In the genomic region with DNA sequence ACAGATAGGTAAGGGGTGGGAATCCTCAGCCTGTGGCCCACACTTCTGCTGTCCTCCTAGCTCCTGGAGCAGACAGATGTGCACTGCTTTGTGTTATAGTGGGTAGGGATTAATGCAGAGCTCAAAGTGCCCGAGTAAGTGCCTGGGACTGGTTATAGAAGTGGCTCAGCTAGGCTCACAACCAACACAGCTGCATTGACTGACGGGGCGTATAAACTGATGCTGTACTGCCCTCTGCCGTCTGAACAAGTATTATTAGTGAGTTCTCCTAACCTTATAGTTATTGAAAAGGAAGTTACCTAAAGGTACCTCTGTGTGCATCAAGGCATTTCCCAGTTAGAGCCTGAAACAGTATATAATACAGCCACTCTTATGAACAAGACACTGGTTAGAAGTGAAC, we compare ENCODE assay signal across 8 mouse cellular contexts.
DNase-seq lines count a peak whose midpoint lies in the region; ATAC-seq and TF ChIP-seq lines count a peak whose summit lies in the region.

No protein-coding gene starts in this region.

- TF ChIP-seq POLR2A in MEL (IDR thresholded peaks at IDR 0.05; ENCODE audit: control insufficient read depth in 1 of 2, insufficient read depth in 1 of 2, low read depth in 1 of 2, low read length in 2 of 2, poor library complexity in 1 of 2) = no peak

- peak; percentile 90 for DNase-seq in MEL (ENCODE audit: low read depth, low spot score)
- DNase-seq in adrenal gland, postnatal 25 days = peak; percentile 51
- peak; percentile 48 for DNase-seq in fibroblast of lung, adult 2 months (ENCODE audit: low read depth)
- DNase-seq in layer of hippocampus, postnatal 25 days (ENCODE audit: extremely low spot score in 1 of 2, low spot score in 1 of 2) = peak; percentile 18 to 65
- DNase-seq in retina, postnatal 1 day = peak; percentile 73
- peak; percentile 48 for DNase-seq in urinary bladder, postnatal 25 days (ENCODE audit: low spot score)

- H3K9me3 ChIP-seq in MEL (replicated peaks; ENCODE audit: insufficient read depth, low read length) = no peaks in the 10 kb centered on the region
- H3K9me3 ChIP-seq in hindbrain, embryonic 16.5 days (ENCODE audit: control insufficient read depth, low read length) = no peaks in the 10 kb centered on the region

- ATAC-seq in hindbrain, embryonic 16.5 days = peak; percentile 90

- peak; percentile 54 to 91 (median 67) for TF ChIP-seq CTCF in MEL (IDR thresholded peaks at IDR 0.05 in 2 of 3, conservative IDR thresholded peaks at IDR 0.05 in 1 of 3; ENCODE audit: control insufficient read depth in 1 of 3, insufficient read depth in 1 of 3, low read depth in 2 of 3, low read length in 3 of 3, poor library complexity in 1 of 3, severe bottlenecking in 1 of 3)

- no peak overlapping the region for H3K27ac ChIP-seq in MEL (ENCODE audit: control insufficient read depth, low read depth, low read length)
- no peak overlapping the region for H3K27ac ChIP-seq in hindbrain, embryonic 16.5 days (ENCODE audit: low read depth, low read length)
- H3K27ac ChIP-seq in macrophage = peak overlapping the region; percentile 67

- peak overlapping the region; percentile 33 to 50; a peak in 3 of 4 replicates for H3K4me3 ChIP-seq in MEL (ENCODE audit: control insufficient read depth in 1 of 2, insufficient read depth in 1 of 2, low read depth in 2 of 2, low read length in 2 of 2)
- H3K4me3 ChIP-seq in hindbrain, embryonic 16.5 days (ENCODE audit: low read length) = no peak overlapping the region
- no peak overlapping the region; the same call in 1 of the 2 replicates for H3K4me3 ChIP-seq in macrophage (ENCODE audit: inconsistent target)

- WGBS in hindbrain, embryonic 16.5 days = 17% methylated on average over 4 of the region's 4 CpGs
- 0% methylated on average over 4 of the region's 4 CpGs for WGBS in macrophage (ENCODE audit: missing documents)

- peak overlapping the region; percentile 24; the same call in 1 of the 2 replicates for H3K9ac ChIP-seq in MEL (ENCODE audit: control insufficient read depth, low read depth, low read length, poor library complexity, severe bottlenecking)
- no peak overlapping the region for H3K9ac ChIP-seq in hindbrain, embryonic 16.5 days (ENCODE audit: low read depth, low read length)

- TF ChIP-seq RAD21 in MEL (IDR thresholded peaks at IDR 0.05; ENCODE audit: low read depth, low read length) = peak; percentile 97

- no peak overlapping the region for H3K4me2 ChIP-seq in hindbrain, embryonic 16.5 days (ENCODE audit: low read length)

- TF ChIP-seq EP300 in MEL (IDR thresholded peaks at IDR 0.05; ENCODE audit: low read depth in 1 of 2, low read length in 2 of 2) = no peak

- H3K4me1 ChIP-seq in MEL (ENCODE audit: control insufficient read depth in 1 of 2, insufficient read depth in 2 of 2, low read length in 2 of 2) = peaks cover 4 to 10% of the 10 kb centered on the region in 2 experiments; a peak in 3 of 4 replicates
- no peaks in the 10 kb centered on the region for H3K4me1 ChIP-seq in hindbrain, embryonic 16.5 days (ENCODE audit: control insufficient read depth, insufficient read depth, low read depth, low read length)

- H3K27me3 ChIP-seq in MEL (ENCODE audit: control insufficient read depth in 1 of 2, insufficient read depth in 2 of 2, low read length in 2 of 2) = peaks cover 0 to 6% of the 10 kb centered on the region in 2 experiments; a peak in 2 of 4 replicates
- H3K27me3 ChIP-seq in hindbrain, embryonic 16.5 days (replicated peaks; ENCODE audit: control insufficient read depth, insufficient read depth, low read length) = no peaks in the 10 kb centered on the region

- H3K36me3 ChIP-seq in MEL (ENCODE audit: control insufficient read depth in 1 of 2, insufficient read depth in 2 of 2, low read length in 2 of 2) = peaks cover 0 to 12% of the 10 kb centered on the region in 2 experiments; a peak in 2 of 4 replicates
- no peaks in the 10 kb centered on the region for H3K36me3 ChIP-seq in hindbrain, embryonic 16.5 days (ENCODE audit: control insufficient read depth, insufficient read depth, low read length)
- no peaks in the 10 kb centered on the region for H3K36me3 ChIP-seq in macrophage (ENCODE audit: inconsistent target)

- H3K79me2 ChIP-seq in MEL (ENCODE audit: control insufficient read depth, insufficient read depth, low read length, poor library complexity) = no peaks in the 10 kb centered on the region
- H3K79me2 ChIP-seq in macrophage (ENCODE audit: inconsistent target) = no peaks in the 10 kb centered on the region

TF ChIP-seq in MEL, 35 proteins besides CTCF, POLR2A, EP300 and RAD21:
- no peak for TF ChIP-seq UBTF (IDR thresholded peaks at IDR 0.05; ENCODE audit: borderline replicate concordance, insufficient read depth, low read depth, low read length)
- TF ChIP-seq SMC3 (IDR thresholded peaks at IDR 0.05; ENCODE audit: low read depth, low read length) = peak; percentile 96
- TF ChIP-seq ZC3H11A (IDR thresholded peaks at IDR 0.05; ENCODE audit: low read depth, low read length) = peak; percentile 90

Comparison
In these comparisons a context has a peak if more than half of its experiments do, and no peak if none do; other contexts are left out.
1. H3K4me3 ChIP-seq: peak in MEL (2 of 2); none in hindbrain, embryonic 16.5 days (single experiment) and macrophage (single experiment).
2. Peak in every context shown above with its lines, with median percentiles within 50 percentile points of each other: DNase-seq.